Mouse (Mus musculus) limb, embryonic 12.5 days (tissue): ENCODE data around the gene Exosc5. TPM values are rescaled to one million over a fixed set of nuclear protein-coding genes. Genes with fewer than 3 reads are reported as not detected.
A peak's percentile ranks its signal among the peaks of the same experiment; 100 is the strongest.

Experiments
- ATAC-seq: fragments of 200-750 bp; cut with Nextera tagmentation; 2 replicates; pipeline ENCODE4 v1.8.0; 2017; ENCODE audit warnings: low read depth, moderate TSS enrichment; ENCODE audit not compliant: insufficient number of reproducible peaks, insufficient read depth, low FRiP score, low TSS enrichment
- H3K27ac ChIP-seq: fragments of 300-500 bp; sonication (generic); 2 replicates; pipeline ENCODE4 v1.5.1; 2016; ENCODE audit warnings: mild to moderate bottlenecking, moderate library complexity
- H3K27me3 ChIP-seq: fragments of 300-500 bp; sonication (generic); 2 replicates; pipeline ENCODE4 v1.6.1; 2016; ENCODE audit warnings: mild to moderate bottlenecking, moderate library complexity
- H3K36me3 ChIP-seq: fragments of 300-500 bp; sonication (generic); 2 replicates; pipeline ENCODE4 v1.6.1; 2016; ENCODE audit warnings: mild to moderate bottlenecking, moderate library complexity
- H3K4me1 ChIP-seq: fragments of 300-500 bp; sonication (generic); replicated peaks from 2 replicates; pipeline ENCODE4 v1.6.1; 2016
- H3K4me2 ChIP-seq: fragments of 300-500 bp; sonication (generic); 2 replicates; pipeline ENCODE4 v1.6.1; 2016; ENCODE audit warnings: mild to moderate bottlenecking, moderate library complexity
- H3K4me3 ChIP-seq: fragments of 300-500 bp; sonication (generic); replicated peaks from 2 replicates; pipeline ENCODE4 v1.5.1; 2016; ENCODE audit warnings: mild to moderate bottlenecking
- H3K9ac ChIP-seq: fragments of 300-500 bp; sonication (generic); replicated peaks from 2 replicates; pipeline ENCODE4 v1.6.1; 2016; ENCODE audit warnings: mild to moderate bottlenecking, moderate library complexity
- H3K9me3 ChIP-seq: fragments of 300-500 bp; sonication (generic); 2 replicates; pipeline ENCODE4 v1.6.1; 2016; ENCODE audit warnings: mild to moderate bottlenecking, moderate library complexity
- WGBS: fragments of 180-500 bp; shearing (Covaris S2); methylation state at CpG from one replicate; pipeline ENCODE4 v1.1.7; 2016; 5-methylcytosine and 5-hydroxymethylcytosine counted together
- polyA plus RNA-seq: library from polyadenylated mRNA; unstranded; fragments of >200 nt; fragmentation: Nextera tagmentation; extraction: Ambion mirVana; gene quantifications from 2 replicates; pipeline ENCODE4 v1.2.1, GENCODE M21; 2016

The Exosc5 gene
- polyA plus RNA-seq, 1 experiment from 2014 or later = 74.2 TPM

GRCm38 (mm10) chr7:25620751-25621150, 38.2 kb upstream of the Exosc5 start:
- H3K27ac ChIP-seq = no peak overlapping the region
- H3K36me3 ChIP-seq = peaks cover 49% of the 10 kb centered on the region
- H3K4me2 ChIP-seq = no peak overlapping the region
- H3K9ac ChIP-seq = no peak overlapping the region
- no peaks in the 10 kb centered on the region for H3K9me3 ChIP-seq
- ATAC-seq = no peak
- WGBS = 94% methylated on average over 11 of the region's 11 CpGs
- no peaks in the 10 kb centered on the region for H3K27me3 ChIP-seq
- peaks cover 7% of the 10 kb centered on the region; the same call in 1 of the 2 replicates for H3K4me1 ChIP-seq
- no peak overlapping the region for H3K4me3 ChIP-seq

DNA sequence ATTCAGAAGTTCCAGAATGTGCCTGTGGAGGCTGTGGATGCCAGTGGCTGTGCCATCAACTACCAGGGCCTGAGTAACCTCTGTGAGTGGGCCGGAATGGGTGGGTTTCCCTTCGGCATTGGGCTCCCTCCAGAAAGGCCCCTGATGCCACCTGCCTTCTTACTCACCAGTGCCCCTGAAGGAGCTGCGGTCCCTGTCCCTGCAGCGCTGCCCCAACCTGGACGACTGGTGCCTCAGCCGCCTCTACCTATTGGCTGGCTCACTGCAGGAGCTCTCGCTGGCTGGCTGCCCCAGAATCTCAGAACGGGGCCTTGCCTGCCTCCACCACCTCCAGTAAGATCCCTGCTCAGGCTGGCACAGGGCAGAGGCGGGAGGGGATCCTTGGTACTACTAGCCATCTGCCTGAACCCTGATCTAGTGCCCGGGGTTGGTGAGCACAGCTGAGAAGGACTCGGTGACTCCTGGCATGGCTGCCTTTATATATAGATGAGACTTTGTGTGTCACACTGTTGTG, 35.0 kb upstream of the Exosc5 start:
- H3K4me2 ChIP-seq = no peak overlapping the region
- 88% methylated on average over 11 of the region's 11 CpGs for WGBS
- H3K9me3 ChIP-seq = no peaks in the 10 kb centered on the region
- H3K4me3 ChIP-seq = no peak overlapping the region
- H3K27ac ChIP-seq = no peak overlapping the region
- H3K4me1 ChIP-seq = peaks cover 26% of the 10 kb centered on the region
- H3K27me3 ChIP-seq = peaks cover 21% of the 10 kb centered on the region
- H3K9ac ChIP-seq = no peak overlapping the region
- peaks cover 51% of the 10 kb centered on the region for H3K36me3 ChIP-seq
- no peak for ATAC-seq

- Histone ChIP-seq H3K4me3 (no peak overlapping the region), H3K4me2 (no peak overlapping the region), H3K9ac (no peak overlapping the region), H3K36me3 (peaks cover 59% of the 10 kb centered on the region), H3K27me3 (peaks cover 26% of the 10 kb centered on the region), H3K4me1 (peaks cover 24% of the 10 kb centered on the region), H3K27ac (no peak overlapping the region), H3K9me3 (no peaks in the 10 kb centered on the region)
- WGBS = 75% methylated on average over 5 of the region's 5 CpGs
- no peak for ATAC-seq
Observed at GRCm38 (mm10) chr7:25624851-25625250, 34.1 kb upstream of the Exosc5 start.

DNA sequence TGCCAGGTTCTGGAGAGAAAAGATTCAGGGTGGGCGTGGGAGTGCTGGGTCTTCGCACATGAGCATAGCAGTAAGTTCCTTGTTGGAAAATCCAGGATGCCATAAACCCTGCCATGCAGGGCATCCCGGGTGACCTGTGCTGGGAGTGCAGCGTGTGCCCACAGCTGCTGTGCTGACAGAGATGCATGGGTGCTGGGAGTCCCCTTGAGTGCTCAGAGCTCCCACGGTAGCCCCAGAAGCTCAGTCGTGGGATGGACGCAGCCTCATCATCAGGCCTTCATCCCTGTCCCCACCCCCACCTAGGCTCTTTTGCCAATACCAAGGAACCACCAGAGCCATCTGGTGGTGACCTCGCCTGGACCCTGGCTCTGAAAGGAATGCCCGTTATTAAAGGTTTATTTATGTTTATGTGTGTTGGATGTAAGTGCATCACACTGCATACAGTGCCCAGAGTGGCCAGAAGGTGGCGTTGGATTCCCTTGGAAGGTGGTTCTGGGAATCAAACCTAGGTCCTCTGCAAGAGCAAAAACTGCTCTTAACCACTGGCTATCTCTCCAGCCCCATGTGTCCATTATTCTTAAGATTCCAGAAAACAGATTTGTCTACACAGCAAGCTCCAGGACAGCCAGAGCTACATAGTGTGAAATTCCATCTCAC, 33.2 kb upstream of the Exosc5 start:
- no peak for ATAC-seq
- H3K4me3 ChIP-seq = no peak overlapping the region
- peaks cover 19% of the 10 kb centered on the region for H3K4me1 ChIP-seq
- peaks cover 68% of the 10 kb centered on the region for H3K36me3 ChIP-seq
- no peak overlapping the region for H3K4me2 ChIP-seq
- WGBS = 74% methylated on average over 10 of the region's 10 CpGs
- H3K27me3 ChIP-seq = peaks cover 26% of the 10 kb centered on the region
- H3K9ac ChIP-seq = no peak overlapping the region
- H3K9me3 ChIP-seq = no peaks in the 10 kb centered on the region
- no peak overlapping the region for H3K27ac ChIP-seq

DNA sequence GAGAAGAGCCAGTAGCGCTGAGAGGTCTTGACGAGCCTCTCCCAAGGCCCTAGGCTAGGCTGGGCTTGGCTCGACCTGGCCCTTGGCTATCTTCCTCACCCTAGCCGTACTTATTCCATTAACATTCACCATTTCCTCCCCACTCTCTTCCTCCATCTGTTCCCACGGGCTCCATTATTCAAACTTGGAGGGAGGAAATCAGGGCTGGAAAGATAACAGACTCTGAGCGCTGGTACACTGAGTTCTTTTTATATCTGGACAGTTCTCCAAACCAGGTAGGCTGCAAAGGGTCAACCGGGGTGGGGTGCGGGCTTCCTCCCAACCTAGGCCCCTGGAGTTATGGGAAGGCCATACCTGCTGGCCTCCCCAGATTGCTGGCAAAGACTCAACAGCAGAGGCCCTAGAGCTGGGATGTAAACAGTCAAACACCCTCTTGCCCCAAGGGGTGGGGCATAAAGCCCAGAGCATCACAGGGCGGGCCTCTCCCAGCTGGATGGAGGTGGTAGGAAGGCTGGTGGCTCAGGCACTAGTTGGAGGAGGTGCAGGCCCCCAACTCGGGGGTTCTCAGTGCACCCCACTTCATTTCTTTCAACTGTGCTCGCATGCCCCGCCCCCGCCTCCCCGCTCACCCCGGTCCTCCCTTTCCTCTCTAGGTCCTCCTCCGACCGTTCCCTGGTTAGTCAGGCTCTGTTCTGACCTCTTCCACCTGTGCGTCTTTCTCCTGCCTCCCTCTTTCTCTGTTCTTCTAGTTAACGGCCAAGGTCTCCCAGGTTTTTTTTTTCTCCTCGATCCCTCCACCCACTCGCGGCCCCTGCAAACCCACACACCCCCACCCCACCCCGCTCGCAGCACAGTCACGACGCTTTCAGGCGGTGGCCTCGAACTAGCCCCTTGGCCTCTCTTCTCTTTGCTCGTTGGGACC, 32.2 kb upstream of the Exosc5 start, which contains the start of gene B3gnt8:
B3gnt8 (plus strand) TSS at position 146 of the 922 bp plus-strand sequence.
- Histone ChIP-seq H3K36me3 (peaks cover 68% of the 10 kb centered on the region), H3K9me3 (no peaks in the 10 kb centered on the region), H3K27ac (no peak within 1 kb of the TSS), H3K4me2 (peak within 1 kb of the TSS; percentile 63), H3K4me1 (peaks cover 19% of the 10 kb centered on the region), H3K27me3 (peaks cover 26% of the 10 kb centered on the region), H3K9ac (peak within 1 kb of the TSS; percentile 56), H3K4me3 (peak within 1 kb of the TSS; percentile 40)
- 19% methylated on average over 29 of the region's 29 CpGs for WGBS
- peak; percentile 22; the same call in 1 of the 2 replicates for ATAC-seq

DNA sequence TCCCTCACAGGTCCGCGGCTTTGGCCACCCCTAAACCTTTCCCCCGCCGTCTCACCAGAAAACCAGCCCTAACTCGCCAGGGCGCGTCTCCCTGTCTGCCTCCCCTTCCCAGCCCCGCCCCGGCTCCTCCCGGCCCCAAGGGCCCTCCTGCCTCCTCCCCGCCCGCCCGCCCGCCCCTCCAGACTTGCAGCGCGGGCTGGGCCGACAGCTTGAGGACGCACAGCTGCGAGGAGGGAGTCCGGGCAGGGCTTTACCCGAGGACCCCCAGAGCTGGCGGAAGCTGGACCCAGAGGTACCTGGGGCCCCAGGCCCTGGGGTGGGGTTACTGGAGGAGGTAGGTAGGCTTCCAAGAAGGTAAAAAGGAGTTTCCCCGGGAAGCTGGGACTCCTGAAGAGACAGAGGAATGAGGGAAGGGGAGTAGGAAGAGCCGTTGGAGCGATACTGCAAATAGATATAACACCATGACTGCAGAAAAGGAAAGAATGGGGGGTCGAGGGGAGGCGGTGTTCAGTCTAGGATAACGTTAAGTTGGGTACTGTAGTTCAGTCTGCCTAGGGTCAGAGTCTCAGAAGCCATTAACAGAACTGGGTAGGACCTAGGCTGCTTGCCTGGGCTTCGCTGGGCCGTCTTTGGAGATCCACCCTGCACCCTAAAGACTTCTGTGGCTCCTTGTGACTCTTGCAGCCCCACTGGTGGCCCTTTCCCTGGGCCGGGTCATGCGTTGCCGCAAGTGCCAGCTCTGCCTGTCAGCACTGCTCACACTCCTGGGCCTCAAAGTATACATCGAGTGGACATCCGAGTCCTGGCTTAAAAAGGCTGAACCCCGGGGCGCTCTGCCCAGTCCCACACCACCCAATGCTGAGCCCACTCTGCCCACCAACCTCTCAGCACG, 31.3 kb upstream of the Exosc5 start:
- Histone ChIP-seq H3K9ac (peak overlapping the region; percentile 56), H3K36me3 (peaks cover 68% of the 10 kb centered on the region), H3K4me3 (peak overlapping the region; percentile 40), H3K27me3 (peaks cover 26% of the 10 kb centered on the region), H3K9me3 (no peaks in the 10 kb centered on the region), H3K27ac (no peak overlapping the region), H3K4me1 (peaks cover 19% of the 10 kb centered on the region), H3K4me2 (peak overlapping the region; percentile 63)
- peak; percentile 43; the same call in 1 of the 2 replicates for ATAC-seq
- 18% methylated on average over 37 of the region's 38 CpGs for WGBS

- Histone ChIP-seq H3K27ac (no peak overlapping the region), H3K36me3 (peaks cover 68% of the 10 kb centered on the region), H3K27me3 (peaks cover 26% of the 10 kb centered on the region), H3K4me1 (peaks cover 19% of the 10 kb centered on the region), H3K4me3 (no peak overlapping the region; the same call in 1 of the 2 replicates), H3K9me3 (no peaks in the 10 kb centered on the region), H3K9ac (no peak overlapping the region; the same call in 1 of the 2 replicates), H3K4me2 (peak overlapping the region; percentile 63)
- ATAC-seq = no peak
- 62% methylated on average over 8 of the region's 8 CpGs for WGBS
Observed at GRCm38 (mm10) chr7:25628323-25628620, 30.7 kb upstream of the Exosc5 start.

GRCm38 (mm10) chr7:25632679-25633078, 26.3 kb upstream of the Exosc5 start:
- Histone ChIP-seq H3K9ac (no peak overlapping the region), H3K27me3 (peaks cover 16% of the 10 kb centered on the region), H3K9me3 (no peaks in the 10 kb centered on the region), H3K27ac (no peak overlapping the region), H3K4me2 (no peak overlapping the region), H3K36me3 (peaks cover 71% of the 10 kb centered on the region), H3K4me3 (no peak overlapping the region), H3K4me1 (peaks cover 5% of the 10 kb centered on the region)
- 88% methylated on average over 5 of the region's 5 CpGs for WGBS
- ATAC-seq = no peak

DNA sequence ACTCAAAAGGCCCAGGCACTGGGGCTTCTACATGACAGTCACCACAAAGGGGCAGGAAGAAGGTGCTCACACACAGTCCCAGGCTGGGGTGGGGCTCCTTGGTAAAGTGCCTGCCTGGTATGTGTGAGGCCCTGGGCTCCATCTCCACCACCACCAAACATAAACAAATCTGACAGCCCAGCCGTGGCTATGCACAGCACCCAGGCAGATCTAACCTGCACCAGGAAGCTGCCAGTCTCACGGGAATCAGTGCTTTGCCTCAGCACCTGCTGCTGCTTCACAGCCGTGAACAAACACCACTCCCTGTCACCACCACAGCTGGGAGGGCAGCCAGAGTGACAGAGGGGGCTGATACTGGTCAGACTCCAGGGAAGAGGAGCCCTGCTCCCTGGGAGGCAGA, 22.6 kb upstream of the Exosc5 start:
- no peak overlapping the region for H3K9ac ChIP-seq
- WGBS = 47% methylated on average over 3 of the region's 3 CpGs
- H3K27me3 ChIP-seq = no peaks in the 10 kb centered on the region
- ATAC-seq = no peak
- H3K4me3 ChIP-seq = no peak overlapping the region
- no peak overlapping the region for H3K27ac ChIP-seq
- H3K4me2 ChIP-seq = no peak overlapping the region
- H3K9me3 ChIP-seq = no peaks in the 10 kb centered on the region
- H3K36me3 ChIP-seq = peaks cover 76% of the 10 kb centered on the region
- no peaks in the 10 kb centered on the region for H3K4me1 ChIP-seq

- H3K27ac ChIP-seq = no peak overlapping the region
- no peak overlapping the region for H3K9ac ChIP-seq
- H3K9me3 ChIP-seq = no peaks in the 10 kb centered on the region
- H3K36me3 ChIP-seq = peaks cover 73% of the 10 kb centered on the region
- H3K4me2 ChIP-seq = no peak overlapping the region
- ATAC-seq = no peak
- H3K4me3 ChIP-seq = no peak overlapping the region
- 85% methylated on average over 5 of the region's 5 CpGs for WGBS
- H3K27me3 ChIP-seq = no peaks in the 10 kb centered on the region
- H3K4me1 ChIP-seq = no peaks in the 10 kb centered on the region
Observed at GRCm38 (mm10) chr7:25637099-25637498, 21.9 kb upstream of the Exosc5 start.
